Mouse (Mus musculus): ENCODE results near the gene B3gnt2. TPM values are rescaled to one million over a fixed set of nuclear protein-coding genes. Genes with fewer than 3 reads are reported as not detected.

Gene B3gnt2
- polyA plus RNA-seq, 1 experiment from 2014 or later: 12.7 TPM

DNA sequence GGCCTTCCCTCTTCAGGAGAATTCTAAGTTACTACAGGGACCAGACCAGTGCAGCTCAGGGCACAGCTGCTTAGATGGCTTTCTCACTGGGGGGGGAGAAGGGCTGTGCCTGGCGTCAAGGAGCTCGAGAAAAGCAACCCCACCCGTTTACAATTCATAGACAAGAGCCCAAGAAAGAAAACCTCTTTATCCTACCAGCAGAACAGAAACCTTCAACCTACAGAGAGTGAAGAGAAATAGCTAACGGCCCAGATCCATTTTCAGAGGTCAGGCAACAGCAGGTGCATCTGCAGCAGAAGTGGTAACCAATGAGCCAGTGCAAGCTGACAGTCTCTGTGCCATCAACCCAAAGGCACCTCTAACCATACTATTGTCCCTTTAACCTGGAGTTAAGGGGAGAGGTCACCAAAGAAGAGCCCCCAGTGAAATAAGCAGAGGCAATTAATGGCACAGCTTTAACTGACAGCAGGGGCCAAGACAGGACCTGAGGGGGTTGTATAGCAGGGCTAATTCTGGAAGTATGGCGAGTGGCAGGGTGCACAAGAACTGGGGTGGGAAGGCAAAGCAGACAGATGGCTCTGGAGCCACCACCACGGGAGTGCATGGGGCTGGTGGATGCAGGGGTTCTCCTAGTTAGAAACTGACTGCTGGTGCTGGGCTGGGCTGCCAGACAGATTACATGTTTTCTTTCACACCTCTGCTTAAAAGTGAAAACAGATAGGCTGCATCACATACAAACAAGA is 14.5 kb downstream of the B3gnt2 start:
- peaks cover 38% of the 10 kb centered on the region for H3K4me1 ChIP-seq (replicated peaks; ENCODE audit: control insufficient read depth, insufficient read depth, low read length)
- no peaks in the 10 kb centered on the region for H3K9me3 ChIP-seq (ENCODE audit: control insufficient read depth, low read length)
- H3K27me3 ChIP-seq (ENCODE audit: control insufficient read depth, insufficient read depth, low read depth, low read length): no peaks in the 10 kb centered on the region
- H3K9ac ChIP-seq (ENCODE audit: low read length): no peak overlapping the region
- no peak overlapping the region for H3K4me3 ChIP-seq (ENCODE audit: low read length)
- no peaks in the 10 kb centered on the region for H3K36me3 ChIP-seq (ENCODE audit: control insufficient read depth, insufficient read depth, low read length)
- no peak overlapping the region for H3K27ac ChIP-seq (ENCODE audit: low read length)
- WGBS: 44% methylated on average over 6 of the region's 6 CpGs
- ATAC-seq (ENCODE audit: low read depth): no peak
- no peak overlapping the region for H3K4me2 ChIP-seq (ENCODE audit: low read depth, low read length)

DNA sequence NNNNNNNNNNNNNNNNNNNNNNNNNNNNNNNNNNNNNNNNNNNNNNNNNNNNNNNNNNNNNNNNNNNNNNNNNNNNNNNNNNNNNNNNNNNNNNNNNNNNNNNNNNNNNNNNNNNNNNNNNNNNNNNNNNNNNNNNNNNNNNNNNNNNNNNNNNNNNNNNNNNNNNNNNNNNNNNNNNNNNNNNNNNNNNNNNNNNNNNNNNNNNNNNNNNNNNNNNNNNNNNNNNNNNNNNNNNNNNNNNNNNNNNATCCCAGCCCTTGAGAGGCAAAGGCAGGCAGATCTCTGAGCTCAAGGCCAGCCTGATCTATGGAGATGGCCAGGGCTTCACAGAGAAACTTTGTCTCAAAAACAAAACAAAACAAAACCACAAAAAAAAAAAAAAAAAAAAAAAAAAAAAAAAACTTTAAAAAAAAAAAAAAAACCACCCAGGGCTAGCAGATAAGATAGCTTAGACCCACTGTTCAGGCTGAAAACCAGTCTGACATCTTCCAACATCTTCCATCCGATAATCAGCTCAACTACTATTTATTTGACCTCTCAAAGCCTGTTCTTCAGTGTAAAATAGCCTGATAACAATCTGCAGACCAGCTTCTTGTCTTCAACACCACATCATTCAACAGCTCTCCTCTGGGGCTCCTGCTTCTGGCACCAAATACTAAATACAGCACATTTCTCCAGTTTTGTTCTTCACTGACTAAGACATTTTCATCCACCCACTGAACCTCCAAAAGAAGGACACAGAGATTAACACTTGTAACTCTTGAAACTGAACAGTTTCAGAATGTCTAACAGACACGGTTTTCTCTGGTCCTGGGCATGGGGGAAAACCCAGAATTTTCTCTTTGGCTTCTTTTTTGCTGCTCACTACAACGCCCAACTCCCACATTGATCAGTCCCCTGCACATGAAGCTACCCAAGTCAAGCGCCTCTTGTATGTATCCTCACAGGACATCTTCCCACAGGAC is 15.7 kb downstream of the B3gnt2 start:
- 52% methylated on average over 4 of the region's 4 CpGs for WGBS
- Histone ChIP-seq H3K9ac (ENCODE audit: low read length) (no peak overlapping the region), H3K36me3 (ENCODE audit: control insufficient read depth, insufficient read depth, low read length) (no peaks in the 10 kb centered on the region), H3K4me3 (ENCODE audit: low read length) (no peak overlapping the region), H3K9me3 (ENCODE audit: control insufficient read depth, low read length) (no peaks in the 10 kb centered on the region), H3K27me3 (ENCODE audit: control insufficient read depth, insufficient read depth, low read depth, low read length) (no peaks in the 10 kb centered on the region), H3K27ac (ENCODE audit: low read length) (0 out of 2 replicates have a peak overlapping the region, but pooled peaks have one; percentile 5), H3K4me2 (ENCODE audit: low read depth, low read length) (no peak overlapping the region), H3K4me1 (replicated peaks; ENCODE audit: control insufficient read depth, insufficient read depth, low read length) (peaks cover 29% of the 10 kb centered on the region)
- no peak for ATAC-seq (ENCODE audit: low read depth)

- Histone ChIP-seq H3K9ac (ENCODE audit: low read length) (no peak overlapping the region), H3K4me3 (ENCODE audit: low read length) (no peak overlapping the region), H3K36me3 (ENCODE audit: control insufficient read depth, insufficient read depth, low read length) (peaks cover 4% of the 10 kb centered on the region; the same call in 1 of the 2 replicates), H3K9me3 (ENCODE audit: control insufficient read depth, low read length) (no peaks in the 10 kb centered on the region), H3K27ac (ENCODE audit: low read length) (no peak overlapping the region), H3K4me1 (replicated peaks; ENCODE audit: control insufficient read depth, insufficient read depth, low read length) (peaks cover 16% of the 10 kb centered on the region), H3K4me2 (ENCODE audit: low read depth, low read length) (no peak overlapping the region), H3K27me3 (ENCODE audit: control insufficient read depth, insufficient read depth, low read depth, low read length) (no peaks in the 10 kb centered on the region)
- ATAC-seq (ENCODE audit: low read depth): no peak
- 66% methylated on average over 3 of the region's 3 CpGs for WGBS
Measured at GRCm38 (mm10) chr11:22839456-22839855, 21.3 kb downstream of the B3gnt2 start.

GRCm38 (mm10) chr11:22838361-22838760 is 22.4 kb downstream of the B3gnt2 start:
- H3K36me3 ChIP-seq (ENCODE audit: control insufficient read depth, insufficient read depth, low read length): peaks cover 4% of the 10 kb centered on the region; the same call in 1 of the 2 replicates
- peak overlapping the region; percentile 50 for H3K27ac ChIP-seq (ENCODE audit: low read length)
- no peak for ATAC-seq (ENCODE audit: low read depth)
- H3K4me1 ChIP-seq (replicated peaks; ENCODE audit: control insufficient read depth, insufficient read depth, low read length): peaks cover 15% of the 10 kb centered on the region
- H3K9me3 ChIP-seq (ENCODE audit: control insufficient read depth, low read length): no peaks in the 10 kb centered on the region
- H3K9ac ChIP-seq (ENCODE audit: low read length): no peak overlapping the region
- H3K4me2 ChIP-seq (ENCODE audit: low read depth, low read length): no peak overlapping the region
- H3K27me3 ChIP-seq (ENCODE audit: control insufficient read depth, insufficient read depth, low read depth, low read length): no peaks in the 10 kb centered on the region
- WGBS: 44% methylated on average over 1 of the region's 1 CpGs
- H3K4me3 ChIP-seq (ENCODE audit: low read length): no peak overlapping the region

GRCm38 (mm10) chr11:22836269-22836668 is 24.5 kb downstream of the B3gnt2 start:
- 78% methylated on average over 10 of the region's 10 CpGs for WGBS
- H3K9me3 ChIP-seq (ENCODE audit: control insufficient read depth, low read length): no peaks in the 10 kb centered on the region
- peaks cover 4% of the 10 kb centered on the region; the same call in 1 of the 2 replicates for H3K36me3 ChIP-seq (ENCODE audit: control insufficient read depth, insufficient read depth, low read length)
- no peak overlapping the region for H3K4me2 ChIP-seq (ENCODE audit: low read depth, low read length)
- H3K9ac ChIP-seq (ENCODE audit: low read length): no peak overlapping the region
- no peaks in the 10 kb centered on the region for H3K27me3 ChIP-seq (ENCODE audit: control insufficient read depth, insufficient read depth, low read depth, low read length)
- H3K4me3 ChIP-seq (ENCODE audit: low read length): no peak overlapping the region
- peaks cover 10% of the 10 kb centered on the region for H3K4me1 ChIP-seq (replicated peaks; ENCODE audit: control insufficient read depth, insufficient read depth, low read length)
- no peak overlapping the region for H3K27ac ChIP-seq (ENCODE audit: low read length)
- no peak for ATAC-seq (ENCODE audit: low read depth)

GRCm38 (mm10) chr11:22832600-22832999 is 28.2 kb downstream of the B3gnt2 start:
- H3K9ac ChIP-seq (ENCODE audit: low read length): no peak overlapping the region
- H3K4me1 ChIP-seq (replicated peaks; ENCODE audit: control insufficient read depth, insufficient read depth, low read length): no peaks in the 10 kb centered on the region
- no peaks in the 10 kb centered on the region for H3K27me3 ChIP-seq (ENCODE audit: control insufficient read depth, insufficient read depth, low read depth, low read length)
- WGBS: 82% methylated on average over 4 of the region's 4 CpGs
- no peak overlapping the region for H3K4me3 ChIP-seq (ENCODE audit: low read length)
- ATAC-seq (ENCODE audit: low read depth): no peak
- peaks cover 4% of the 10 kb centered on the region; the same call in 1 of the 2 replicates for H3K36me3 ChIP-seq (ENCODE audit: control insufficient read depth, insufficient read depth, low read length)
- H3K9me3 ChIP-seq (ENCODE audit: control insufficient read depth, low read length): no peaks in the 10 kb centered on the region
- no peak overlapping the region for H3K4me2 ChIP-seq (ENCODE audit: low read depth, low read length)
- no peak overlapping the region for H3K27ac ChIP-seq (ENCODE audit: low read length)

- Histone ChIP-seq H3K27me3 (ENCODE audit: control insufficient read depth, insufficient read depth, low read depth, low read length) (no peaks in the 10 kb centered on the region), H3K36me3 (ENCODE audit: control insufficient read depth, insufficient read depth, low read length) (peaks cover 4% of the 10 kb centered on the region; the same call in 1 of the 2 replicates), H3K4me1 (replicated peaks; ENCODE audit: control insufficient read depth, insufficient read depth, low read length) (no peaks in the 10 kb centered on the region), H3K9ac (ENCODE audit: low read length) (no peak overlapping the region), H3K27ac (ENCODE audit: low read length) (no peak overlapping the region), H3K4me2 (ENCODE audit: low read depth, low read length) (no peak overlapping the region), H3K9me3 (ENCODE audit: control insufficient read depth, low read length) (no peaks in the 10 kb centered on the region), H3K4me3 (ENCODE audit: low read length) (no peak overlapping the region)
- 73% methylated on average over 11 of the region's 11 CpGs for WGBS
- no peak for ATAC-seq (ENCODE audit: low read depth)
Measured at GRCm38 (mm10) chr11:22831916-22832315, 28.8 kb downstream of the B3gnt2 start.

- 71% methylated on average over 6 of the region's 6 CpGs for WGBS
- H3K4me2 ChIP-seq (ENCODE audit: low read depth, low read length): no peak overlapping the region
- no peak overlapping the region for H3K9ac ChIP-seq (ENCODE audit: low read length)
- H3K27me3 ChIP-seq (ENCODE audit: control insufficient read depth, insufficient read depth, low read depth, low read length): no peaks in the 10 kb centered on the region
- no peaks in the 10 kb centered on the region for H3K9me3 ChIP-seq (ENCODE audit: control insufficient read depth, low read length)
- peaks cover under 1% of the 10 kb centered on the region; the same call in 1 of the 2 replicates for H3K36me3 ChIP-seq (ENCODE audit: control insufficient read depth, insufficient read depth, low read length)
- H3K4me3 ChIP-seq (ENCODE audit: low read length): no peak overlapping the region
- H3K27ac ChIP-seq (ENCODE audit: low read length): no peak overlapping the region
- ATAC-seq (ENCODE audit: low read depth): no peak
- no peaks in the 10 kb centered on the region for H3K4me1 ChIP-seq (replicated peaks; ENCODE audit: control insufficient read depth, insufficient read depth, low read length)
Measured at GRCm38 (mm10) chr11:22830684-22831083, 30.1 kb downstream of the B3gnt2 start.

- Histone ChIP-seq H3K27ac (ENCODE audit: low read length) (no peak overlapping the region), H3K36me3 (ENCODE audit: control insufficient read depth, insufficient read depth, low read length) (no peaks in the 10 kb centered on the region), H3K4me3 (ENCODE audit: low read length) (no peak overlapping the region), H3K9ac (ENCODE audit: low read length) (no peak overlapping the region), H3K4me2 (ENCODE audit: low read depth, low read length) (no peak overlapping the region), H3K27me3 (ENCODE audit: control insufficient read depth, insufficient read depth, low read depth, low read length) (no peaks in the 10 kb centered on the region), H3K9me3 (ENCODE audit: control insufficient read depth, low read length) (no peaks in the 10 kb centered on the region), H3K4me1 (replicated peaks; ENCODE audit: control insufficient read depth, insufficient read depth, low read length) (no peaks in the 10 kb centered on the region)
- ATAC-seq (ENCODE audit: low read depth): no peak
- WGBS: 49% methylated on average over 5 of the region's 5 CpGs
Measured at GRCm38 (mm10) chr11:22830179-22830611, 30.6 kb downstream of the B3gnt2 start.
